Mouse (Mus musculus): Measurements from ENCODE around the gene Gstm4.

DNA sequence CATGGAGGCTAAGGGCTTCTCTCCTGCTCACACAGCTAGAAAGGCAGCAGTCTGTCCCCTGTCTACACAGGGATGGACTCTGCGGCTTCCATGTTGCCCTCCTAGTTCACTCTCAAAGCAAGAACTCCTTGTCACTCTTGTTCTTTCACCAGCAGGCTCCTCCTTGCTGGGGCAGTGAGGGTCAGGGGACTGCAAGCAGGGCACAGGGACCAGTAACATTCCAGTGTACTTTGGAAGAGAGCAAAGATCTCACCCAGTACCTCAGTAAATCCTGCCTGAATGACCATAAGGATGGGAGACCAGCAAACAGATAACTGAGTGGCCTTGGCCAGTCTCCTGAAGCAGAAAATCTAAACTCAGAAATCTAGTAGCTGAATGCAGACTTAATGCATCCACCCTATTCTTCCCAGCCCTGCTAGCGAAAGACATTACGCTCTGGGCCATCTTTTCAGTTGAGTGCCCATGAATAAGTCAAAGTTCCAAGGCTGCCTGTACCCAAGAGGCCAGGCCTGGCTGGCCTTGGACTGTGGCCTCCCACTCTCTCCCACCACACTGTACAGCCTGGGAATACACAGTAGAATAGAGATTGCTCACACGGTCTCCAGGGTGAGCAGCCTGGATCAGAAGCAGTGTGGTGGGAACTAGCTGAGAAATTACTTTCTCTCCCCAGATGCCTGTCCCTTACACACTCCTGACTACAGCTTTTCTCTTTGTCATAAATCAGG is 15.9 kb downstream of the Gstm4 start:
- TF ChIP-seq CTCF (IDR thresholded peaks at IDR 0.05; ENCODE audit: low read depth), result no peak
- no peak for TF ChIP-seq EP300 (optimal IDR thresholded peaks at IDR 0.05)
